Mouse (Mus musculus) pancreas, adult 10 weeks (tissue): ENCODE data around the gene Tas2r136. TPM values are rescaled to one million over a fixed set of nuclear protein-coding genes. Genes with fewer than 3 reads are reported as not detected.

Experiments
- polyA plus RNA-seq: library from polyadenylated mRNA; stranded (reverse); fragments of 350-450 nt; fragmentation: Illumina TruSeq; extraction: RNeasy Lipid Tissue Mini Kit (QIAGEN cat#74804); gene quantifications from one replicate; pipeline ENCODE4 v1.2.3, GENCODE M21; 2015; ENCODE audit warnings: low read depth, low replicate concordance; ENCODE audit not compliant: insufficient read depth

Gene Tas2r136
- not detected for polyA plus RNA-seq

DNA sequence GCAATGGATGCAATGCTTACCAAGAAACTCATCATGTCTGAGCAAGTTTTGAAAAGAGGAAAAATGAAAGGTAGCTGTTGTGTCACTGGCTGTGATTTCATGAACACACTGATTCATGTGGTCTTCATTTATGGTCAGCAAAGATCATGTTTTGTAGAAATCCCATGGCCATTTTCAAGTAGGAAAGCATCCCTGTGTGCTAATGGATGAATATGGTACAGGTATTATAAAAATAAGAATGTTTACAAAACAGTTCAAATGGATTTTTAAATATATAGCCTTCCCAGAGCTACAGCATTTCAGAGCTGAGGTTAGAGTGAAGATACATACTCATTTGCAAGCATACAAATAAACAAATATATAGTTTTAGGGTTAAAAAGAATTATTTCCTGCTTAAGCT, at the start of gene Tas2r136:
Gene Tas2r136, minus strand, starts transcription at position 101 of the 400 bp plus-strand sequence.

DNA sequence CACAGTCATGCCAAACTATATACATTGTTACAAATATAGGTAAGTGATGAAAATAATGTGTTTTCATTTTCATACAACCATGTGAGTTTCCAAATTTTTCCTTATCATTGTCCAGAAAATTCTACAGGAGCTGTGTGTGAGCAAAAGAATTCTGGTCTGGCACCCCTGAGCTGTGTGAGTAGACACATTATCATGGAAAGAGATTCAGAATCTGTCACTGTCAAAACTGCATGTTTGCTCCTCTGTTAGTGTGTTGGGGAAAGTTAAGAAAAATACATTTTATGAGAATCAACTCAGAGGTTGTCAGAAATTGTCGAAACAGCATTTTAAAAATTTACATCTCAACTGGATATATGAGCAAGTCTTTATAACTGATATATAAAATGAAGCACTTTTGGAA, 24.6 kb upstream of the Tas2r136 start, which contains the start of gene Tas2r117:
Gene Tas2r117, plus strand, starts transcription at position 301 of the 400 bp plus-strand sequence.

DNA sequence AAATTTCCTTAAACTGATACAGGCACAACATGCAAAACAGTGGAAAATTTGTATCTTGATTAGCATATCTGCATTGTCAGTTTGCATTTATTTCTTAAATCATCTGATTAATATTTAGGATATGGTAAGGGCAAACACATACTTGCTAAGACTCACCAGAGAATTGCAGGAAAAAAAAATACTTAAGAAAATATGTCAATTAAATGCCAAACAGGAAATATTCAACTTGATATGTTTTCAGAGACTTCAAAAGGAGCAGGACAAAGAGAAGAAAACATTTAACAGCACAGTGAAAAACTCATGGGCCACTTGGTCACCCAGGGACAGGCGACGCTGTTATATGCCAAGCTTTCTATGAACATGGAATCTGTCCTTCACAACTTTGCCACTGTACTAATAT, 16.1 kb downstream of the Tas2r136 start, which contains the start of gene Tas2r102:
Gene Tas2r102, plus strand, starts transcription at position 301 of the 400 bp plus-strand sequence.

DNA sequence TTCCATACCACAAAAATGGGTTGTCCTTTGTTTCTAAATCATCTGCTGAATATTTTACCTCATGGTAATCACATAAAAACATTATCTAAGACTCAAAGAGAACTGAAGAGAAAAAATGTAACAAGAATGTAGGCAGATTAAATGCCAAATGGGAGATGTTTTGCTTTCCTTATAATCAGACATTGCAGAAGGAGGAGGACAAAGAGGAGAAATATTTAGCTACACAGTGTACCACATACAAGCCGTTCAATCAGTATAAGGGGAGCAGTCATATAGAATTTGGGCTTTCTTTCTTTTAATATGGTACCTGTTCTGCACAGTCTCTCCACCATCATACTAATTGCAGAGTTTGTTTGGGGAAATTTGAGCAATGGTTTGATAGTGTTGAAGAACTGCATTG, 23.5 kb downstream of the Tas2r136 start, which contains the start of gene Tas2r124:
Gene Tas2r124, plus strand, starts transcription at position 301 of the 400 bp plus-strand sequence.

DNA sequence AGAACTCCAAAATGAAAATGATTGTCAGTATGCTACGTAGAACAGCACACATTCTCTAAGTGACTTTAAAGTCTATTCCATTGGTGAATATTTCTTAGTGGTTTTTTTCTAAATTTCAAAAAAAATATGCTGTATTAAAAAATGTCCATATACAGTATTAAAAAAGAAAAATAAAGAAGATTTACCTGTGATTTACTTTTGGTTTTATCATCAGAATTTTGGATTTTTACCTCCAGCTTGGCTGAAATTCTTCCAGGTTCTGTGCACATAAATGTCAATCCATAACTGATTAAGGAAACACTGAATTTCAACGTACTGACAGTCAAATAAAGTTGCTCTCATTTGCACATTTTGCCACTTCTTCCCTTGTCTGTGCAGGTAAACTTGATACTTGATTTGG, 40.0 kb downstream of the Tas2r136 start, which contains the start of gene Tas2r115:
Gene Tas2r115, minus strand, starts transcription at position 101 of the 400 bp plus-strand sequence.

Other genes with a start within 250 kb of the Tas2r136 start
- gene Prh1, start 208.4 kb downstream of the Tas2r136 start, polyA plus RNA-seq, result not detected
- not detected for gene Prp2, start 182.2 kb downstream of the Tas2r136 start, polyA plus RNA-seq
- not detected for gene A630073D07Rik, start 126.6 kb downstream of the Tas2r136 start, polyA plus RNA-seq
- not detected for gene Tas2r120, start 121.2 kb downstream of the Tas2r136 start, polyA plus RNA-seq
- not detected for gene Tas2r121, start 77.2 kb downstream of the Tas2r136 start, polyA plus RNA-seq
- gene Tas2r122, start 66.2 kb downstream of the Tas2r136 start, polyA plus RNA-seq, result not detected
- gene Tas2r115, start 40.1 kb downstream of the Tas2r136 start, polyA plus RNA-seq, result not detected
- not detected for gene Tas2r124, start 23.4 kb downstream of the Tas2r136 start, polyA plus RNA-seq
- gene Tas2r102, start 16.0 kb downstream of the Tas2r136 start, polyA plus RNA-seq, result not detected
- not detected for gene Tas2r117, start 24.7 kb upstream of the Tas2r136 start, polyA plus RNA-seq
- not detected for gene Tas2r123, start 69.0 kb upstream of the Tas2r136 start, polyA plus RNA-seq
- not detected for gene Tas2r116, start 77.3 kb upstream of the Tas2r136 start, polyA plus RNA-seq
- not detected for gene Tas2r110, start 89.8 kb upstream of the Tas2r136 start, polyA plus RNA-seq
- not detected for gene Tas2r113, start 114.8 kb upstream of the Tas2r136 start, polyA plus RNA-seq
- gene Tas2r125, start 131.5 kb upstream of the Tas2r136 start, polyA plus RNA-seq, result not detected
- not detected for gene Tas2r129, start 172.9 kb upstream of the Tas2r136 start, polyA plus RNA-seq
- gene Tas2r131, start 179.8 kb upstream of the Tas2r136 start, polyA plus RNA-seq, result not detected
- not detected for gene Tas2r109, start 202.8 kb upstream of the Tas2r136 start, polyA plus RNA-seq